Mouse (Mus musculus) heart, postnatal 14 days (tissue): ENCODE measurements around the gene Card6. TPM values are rescaled to one million over a fixed set of nuclear protein-coding genes. Genes with fewer than 3 reads are reported as not detected.
"Not testable (repeated sequence)": the region's sequence is repeated elsewhere in the genome, so short reads cannot be mapped to it uniquely, and the experiment has no call there.

Experiments used
- DNase-seq, 2 experiments: peaks; one replicate each; pipeline ENCODE4 v3.0.0; 2021 to 2022
- intact Hi-C: fragments of 180-260 bp; cut with DNase I; formaldehyde crosslinking; loops from one replicate; pipeline ENCODE4 v1.15.1; 2025
- total RNA-seq, 2 experiments: library from RNA; stranded (reverse); gene quantifications; 2 replicates each; pipeline ENCODE4 v1.2.3; 2021

The Card6 gene
- total RNA-seq, 2 experiments from 2014 or later: 5.5 to 5.9 TPM

GRCm38 (mm10) chr15:5133301-5133700 lies 25.0 kb upstream of the Card6 start:
- DNase-seq: no peak
- intact Hi-C loops: no loop called here

- intact Hi-C loops, DNase-seq: not testable (repeated sequence)
Observed at GRCm38 (mm10) chr15:5130887-5131668, 22.7 kb upstream of the Card6 start.

- intact Hi-C loops: no loop called here
Observed at GRCm38 (mm10) chr15:5129111-5129805, 20.9 kb upstream of the Card6 start.

GRCm38 (mm10) chr15:5128176-5128940 lies 20.0 kb upstream of the Card6 start:
- intact Hi-C loops: no loop called here
- no peak for DNase-seq

More at GRCm38 (mm10) chr15:5129111-5129805, 20.9 kb upstream of the Card6 start:
- no peak for DNase-seq

GRCm38 (mm10) chr15:5127487-5127886 lies 19.1 kb upstream of the Card6 start:
- DNase-seq: no peak
- intact Hi-C loops: no loop called here

GRCm38 (mm10) chr15:5126456-5126855 lies 18.1 kb upstream of the Card6 start:
- intact Hi-C loops: no loop called here
- no peak for DNase-seq

GRCm38 (mm10) chr15:5121535-5122313 lies 13.4 kb upstream of the Card6 start:
- no peak for DNase-seq
- intact Hi-C loops: no loop called here

GRCm38 (mm10) chr15:5119707-5120106 lies 11.4 kb upstream of the Card6 start:
- intact Hi-C loops: loop anchor here (10.0 kb wide), 1 partner anchor 1585 kb away; the partner anchor contains the start of gene Rictor
- no peak for DNase-seq

GRCm38 (mm10) chr15:5119192-5119591 lies 10.9 kb upstream of the Card6 start:
- intact Hi-C loops: loop anchor here (10.0 kb wide), 1 partner anchor 1586 kb away; the partner anchor contains the start of gene Rictor
- no peak for DNase-seq

GRCm38 (mm10) chr15:5118626-5119025 lies 10.3 kb upstream of the Card6 start:
- intact Hi-C loops: loop anchor here (10.0 kb wide), 1 partner anchor 1586 kb away; the partner anchor contains the start of gene Rictor
- DNase-seq: no peak

GRCm38 (mm10) chr15:5117031-5117601 lies 8.8 kb upstream of the Card6 start:
- no peak for DNase-seq
- intact Hi-C loops: loop anchor here (1.0 to 10.0 kb wide), 2 partner anchors 26 to 1588 kb away; partner anchors contain the start of genes Prkaa1 and Rictor

GRCm38 (mm10) chr15:5116270-5117030 lies 8.1 kb upstream of the Card6 start, which contains the start of gene Rpl37:
Gene Rpl37 (plus strand): TSS chr15:5116645.
- intact Hi-C loops: loop anchor here (1.0 to 10.0 kb wide), 2 partner anchors 27 to 1588 kb away; partner anchors contain the start of genes Prkaa1 and Rictor

GRCm38 (mm10) chr15:5115173-5115572 lies 6.8 kb upstream of the Card6 start:
- DNase-seq: no peak
- intact Hi-C loops: loop anchor here (10.0 kb wide), 1 partner anchor 1590 kb away; the partner anchor contains the start of gene Rictor

More at GRCm38 (mm10) chr15:5116270-5117030, 8.1 kb upstream of the Card6 start, which contains the start of gene Rpl37:
- DNase-seq: peak; percentile 99

GRCm38 (mm10) chr15:5112651-5113050 lies 4.3 kb upstream of the Card6 start:
- DNase-seq: no peak
- intact Hi-C loops: loop anchor here (10.0 kb wide), 1 partner anchor 1592 kb away; the partner anchor contains the start of gene Rictor

GRCm38 (mm10) chr15:5108655-5109040 lies 309 bp upstream of the Card6 start:
- intact Hi-C loops: loop anchor here (10.0 kb wide), 1 partner anchor 1054 kb away; no protein-coding TSS in a partner anchor

GRCm38 (mm10) chr15:5106293-5106692 lies 2.0 kb downstream of the Card6 start:
- no peak for DNase-seq
- intact Hi-C loops: loop anchor here (10.0 kb wide), 1 partner anchor 1051 kb away; no protein-coding TSS in a partner anchor

More at GRCm38 (mm10) chr15:5108655-5109040, 309 bp upstream of the Card6 start:
- no peak for DNase-seq

GRCm38 (mm10) chr15:5105891-5106290 lies 2.4 kb downstream of the Card6 start:
- intact Hi-C loops: loop anchor here (10.0 kb wide), 1 partner anchor 1051 kb away; no protein-coding TSS in a partner anchor
- no peak for DNase-seq

GRCm38 (mm10) chr15:5102312-5102711 lies 6.0 kb downstream of the Card6 start:
- no peak for DNase-seq
- intact Hi-C loops: loop anchor here (10.0 kb wide), 1 partner anchor 1048 kb away; no protein-coding TSS in a partner anchor
